Mouse (Mus musculus) ES-E14 (cell line): ENCODE results near the gene Stxbp3. TPM values are rescaled to one million over a fixed set of nuclear protein-coding genes. Genes with fewer than 3 reads are reported as not detected.

Experiments used
- DNase-seq: peaks from one replicate; pipeline ENCODE4 v3.0.0-alpha.2; 2013; ENCODE audit warnings: low read depth, low spot score
- H3K27ac ChIP-seq: 2 replicates; pipeline ENCODE4 v1.5.1; 2012; ENCODE audit warnings: low read depth, mild to moderate bottlenecking, low read length, moderate library complexity, mixed read lengths; ENCODE audit not compliant: poor library complexity, insufficient read depth, severe bottlenecking
- H3K36me3 ChIP-seq: 2 replicates; pipeline ENCODE4 v1.6.1; 2012; ENCODE audit warnings: mild to moderate bottlenecking, low read length, moderate library complexity, mixed read lengths; ENCODE audit not compliant: control insufficient read depth, poor library complexity, insufficient read depth, severe bottlenecking
- H3K4me1 ChIP-seq, 2 experiments: fragments of 150-350 bp in 1 of 2; sonication (generic) in 1 of 2; 2 replicates each; pipeline ENCODE4 v1.6.1; 2012; ENCODE audit warnings: low read length in 2 of 2, mild to moderate bottlenecking in 1 of 2, mixed read lengths in 1 of 2; ENCODE audit not compliant: control insufficient read depth in 2 of 2, insufficient read depth in 2 of 2, poor library complexity in 1 of 2
- H3K4me3 ChIP-seq, 2 experiments: fragments of 150-350 bp in 1 of 2; sonication (generic) in 1 of 2; 2 replicates each; pipeline ENCODE4 v1.5.1; 2012; ENCODE audit warnings: low read length in 2 of 2, low read depth in 1 of 2, mild to moderate bottlenecking in 1 of 2, mixed read lengths in 1 of 2; ENCODE audit not compliant: insufficient read depth in 1 of 2, poor library complexity in 1 of 2, severe bottlenecking in 1 of 2
- H3K9ac ChIP-seq: 2 replicates; pipeline ENCODE4 v1.6.1; 2012; ENCODE audit warnings: low read depth, mild to moderate bottlenecking, low read length, mixed read lengths; ENCODE audit not compliant: poor library complexity, insufficient read depth, severe bottlenecking
- H3K9me3 ChIP-seq: fragments of 150-350 bp; sonication (generic); 2 replicates; pipeline ENCODE4 v1.6.1; 2012; ENCODE audit warnings: low read depth, mild to moderate bottlenecking, low read length; ENCODE audit not compliant: control insufficient read depth, insufficient read depth
- CHD2 ChIP-seq: IDR thresholded peaks from 2 replicates; pipeline ENCODE4 v1.6.1; 2014; ENCODE audit warnings: mild to moderate bottlenecking, low read depth, low read length, inconsistent platforms
- HCFC1 ChIP-seq: IDR thresholded peaks from 2 replicates; pipeline ENCODE4 v1.6.1; 2012; ENCODE audit warnings: low read length, inconsistent platforms, borderline replicate concordance; ENCODE audit not compliant: insufficient read depth
- MAFK ChIP-seq: IDR thresholded peaks from 2 replicates; pipeline ENCODE4 v1.6.1; 2014; ENCODE audit warnings: mild to moderate bottlenecking, low read depth, low read length, inconsistent platforms; ENCODE audit not compliant: insufficient read depth
- ZC3H11A ChIP-seq: IDR thresholded peaks from 2 replicates; pipeline ENCODE4 v1.6.1; 2012; ENCODE audit warnings: low read depth, mild to moderate bottlenecking, inconsistent platforms, low read length, borderline replicate concordance
- ZNF384 ChIP-seq: IDR thresholded peaks from 2 replicates; pipeline ENCODE4 v1.6.1; 2012; ENCODE audit warnings: low read depth, low read length, inconsistent platforms
- in situ Hi-C, 2 experiments: fragments of 600-800 bp; cut with MboI; formaldehyde crosslinking; loops; one replicate each; pipeline ENCODE4 v1.15.1; 2025; ENCODE audit warnings: low sequenced_read_pairs in 2 of 2, inconsistent platforms in 1 of 2; ENCODE audit not compliant: unreplicated experiment in 2 of 2
- total RNA-seq: library from RNA; depleted of rRNA; stranded (reverse); fragments of 300-350 nt; gene quantifications from 2 replicates; pipeline ENCODE4 v1.2.3, GENCODE M21; 2012

The Stxbp3 gene
- total RNA-seq, 1 experiment = 18.1 TPM

GRCm38 (mm10) chr3:108788455-108788794 lies 51.9 kb downstream of the Stxbp3 start:
- H3K9ac ChIP-seq = no peak overlapping the region
- no peaks in the 10 kb centered on the region for H3K9me3 ChIP-seq
- H3K4me3 ChIP-seq = no peak overlapping the region
- in situ Hi-C loops = no loop called here
- H3K36me3 ChIP-seq = no peaks in the 10 kb centered on the region
- no peak overlapping the region for H3K27ac ChIP-seq
- H3K4me1 ChIP-seq = peaks cover 0 to 3% of the 10 kb centered on the region in 2 experiments; a peak in 1 of 4 replicates
- TF ChIP-seq MAFK (no peak), HCFC1 (no peak), ZC3H11A (no peak), CHD2 (no peak), ZNF384 (no peak)
- DNase-seq = no peak

GRCm38 (mm10) chr3:108787754-108788454 lies 52.4 kb downstream of the Stxbp3 start:
- no peaks in the 10 kb centered on the region for H3K9me3 ChIP-seq
- no peak overlapping the region for H3K27ac ChIP-seq
- H3K9ac ChIP-seq = no peak overlapping the region
- peaks cover 0 to 3% of the 10 kb centered on the region in 2 experiments; a peak in 1 of 4 replicates for H3K4me1 ChIP-seq
- H3K4me3 ChIP-seq = no peak overlapping the region
- DNase-seq = no peak
- in situ Hi-C loops = no loop called here
- H3K36me3 ChIP-seq = no peaks in the 10 kb centered on the region
- no peak for TF ChIP-seq ZC3H11A
- no peak for TF ChIP-seq CHD2
- no peak for TF ChIP-seq MAFK
- TF ChIP-seq HCFC1 = no peak
- no peak for TF ChIP-seq ZNF384

- H3K9me3 ChIP-seq = no peaks in the 10 kb centered on the region
- H3K4me1 ChIP-seq = no peaks in the 10 kb centered on the region
- no peak overlapping the region for H3K27ac ChIP-seq
- no peak overlapping the region for H3K9ac ChIP-seq
- H3K4me3 ChIP-seq = no peak overlapping the region
- H3K36me3 ChIP-seq = no peaks in the 10 kb centered on the region
- in situ Hi-C loops = no loop called here
- DNase-seq = no peak
- no peak for TF ChIP-seq CHD2
- TF ChIP-seq HCFC1 = no peak
- TF ChIP-seq ZC3H11A = no peak
- TF ChIP-seq ZNF384 = no peak
- no peak for TF ChIP-seq MAFK
Observed at GRCm38 (mm10) chr3:108786520-108786919, 53.8 kb downstream of the Stxbp3 start.

GRCm38 (mm10) chr3:108782364-108782895 lies 57.9 kb downstream of the Stxbp3 start:
- in situ Hi-C loops = no loop called here
- DNase-seq = no peak
- H3K4me3 ChIP-seq = no peak overlapping the region
- H3K36me3 ChIP-seq = no peaks in the 10 kb centered on the region
- TF ChIP-seq ZC3H11A (no peak), HCFC1 (no peak), MAFK (no peak), ZNF384 (no peak), CHD2 (no peak)
- H3K9ac ChIP-seq = no peak overlapping the region
- H3K27ac ChIP-seq = no peak overlapping the region
- no peaks in the 10 kb centered on the region for H3K9me3 ChIP-seq
- peaks cover 0 to 1% of the 10 kb centered on the region in 2 experiments; a peak in 1 of 4 replicates for H3K4me1 ChIP-seq
